Mouse (Mus musculus): ENCODE measurements at regions not wholly inside any gene's neighbourhood (a gene's known extent, or its start where the extent isn't known, plus 50 kb on each side); places are given as distances from the start of the nearest gene placed in this dataset.
A peak's percentile ranks its signal among the peaks of the same experiment; 100 is the strongest.

GRCm38 (mm10) chr11:22641450-22641849 is 129.6 kb downstream of the Tmem17 start:
- H3K9me3 ChIP-seq (ENCODE audit: control insufficient read depth, low read length) = no peaks in the 10 kb centered on the region
- ATAC-seq (replicated peaks; ENCODE audit: low FRiP score, low TSS enrichment, low read depth) = no peak
- H3K27me3 ChIP-seq (replicated peaks; ENCODE audit: control insufficient read depth, insufficient read depth, low read length) = no peaks in the 10 kb centered on the region
- H3K4me2 ChIP-seq (ENCODE audit: low read length) = no peak overlapping the region
- H3K36me3 ChIP-seq (ENCODE audit: control insufficient read depth, insufficient read depth, low read length) = no peaks in the 10 kb centered on the region
- 94% methylated on average over 1 of the region's 1 CpGs for WGBS
- 0 out of 2 replicates have a peak, but pooled peaks cover 6% of the 10 kb centered on the region for H3K4me1 ChIP-seq (replicated peaks; ENCODE audit: control insufficient read depth, insufficient read depth, low read length)
- H3K27ac ChIP-seq (ENCODE audit: low read depth) = no peak overlapping the region
- no peak overlapping the region for H3K9ac ChIP-seq (ENCODE audit: low read length)
- no peak for DNase-seq (ENCODE audit: low spot score)
- no peak overlapping the region for H3K4me3 ChIP-seq (ENCODE audit: low read depth, low read length)

- Histone ChIP-seq H3K4me1 (replicated peaks; ENCODE audit: control insufficient read depth, insufficient read depth, low read length) (0 out of 2 replicates have a peak, but pooled peaks cover 3% of the 10 kb centered on the region), H3K27ac (ENCODE audit: low read depth) (no peak overlapping the region), H3K36me3 (ENCODE audit: control insufficient read depth, insufficient read depth, low read length) (no peaks in the 10 kb centered on the region), H3K9me3 (ENCODE audit: control insufficient read depth, low read length) (no peaks in the 10 kb centered on the region), H3K27me3 (replicated peaks; ENCODE audit: control insufficient read depth, insufficient read depth, low read length) (no peaks in the 10 kb centered on the region), H3K9ac (ENCODE audit: low read length) (no peak overlapping the region), H3K4me3 (ENCODE audit: low read depth, low read length) (no peak overlapping the region), H3K4me2 (ENCODE audit: low read length) (no peak overlapping the region)
- ATAC-seq (replicated peaks; ENCODE audit: low FRiP score, low TSS enrichment, low read depth) = no peak; the same call in 1 of the 2 replicates
- DNase-seq (ENCODE audit: low spot score) = peak; percentile 48
- WGBS = 37% methylated on average over 3 of the region's 3 CpGs
These were observed 132.2 kb downstream of the Tmem17 start for GRCm38 (mm10) chr11:22644010-22644625.

- no peaks in the 10 kb centered on the region for H3K36me3 ChIP-seq (ENCODE audit: control insufficient read depth, insufficient read depth, low read length)
- H3K27ac ChIP-seq (ENCODE audit: low read depth) = no peak overlapping the region
- no peak overlapping the region for H3K4me3 ChIP-seq (ENCODE audit: low read depth, low read length)
- DNase-seq (ENCODE audit: low spot score) = peak; percentile 31
- WGBS = 55% methylated on average over 1 of the region's 1 CpGs
- H3K27me3 ChIP-seq (replicated peaks; ENCODE audit: control insufficient read depth, insufficient read depth, low read length) = no peaks in the 10 kb centered on the region
- ATAC-seq (replicated peaks; ENCODE audit: low FRiP score, low TSS enrichment, low read depth) = no peak
- H3K9me3 ChIP-seq (ENCODE audit: control insufficient read depth, low read length) = no peaks in the 10 kb centered on the region
- no peak overlapping the region for H3K9ac ChIP-seq (ENCODE audit: low read length)
- H3K4me2 ChIP-seq (ENCODE audit: low read length) = no peak overlapping the region
- 0 out of 2 replicates have a peak, but pooled peaks cover 3% of the 10 kb centered on the region for H3K4me1 ChIP-seq (replicated peaks; ENCODE audit: control insufficient read depth, insufficient read depth, low read length)
These were observed 133.0 kb downstream of the Tmem17 start for GRCm38 (mm10) chr11:22644877-22645276.

- Histone ChIP-seq H3K27me3 (replicated peaks; ENCODE audit: control insufficient read depth, insufficient read depth, low read length) (no peaks in the 10 kb centered on the region), H3K4me2 (ENCODE audit: low read length) (no peak overlapping the region), H3K36me3 (ENCODE audit: control insufficient read depth, insufficient read depth, low read length) (no peaks in the 10 kb centered on the region), H3K9ac (ENCODE audit: low read length) (no peak overlapping the region), H3K4me3 (ENCODE audit: low read depth, low read length) (no peak overlapping the region), H3K9me3 (ENCODE audit: control insufficient read depth, low read length) (no peaks in the 10 kb centered on the region), H3K27ac (ENCODE audit: low read depth) (no peak overlapping the region), H3K4me1 (replicated peaks; ENCODE audit: control insufficient read depth, insufficient read depth, low read length) (no peaks in the 10 kb centered on the region)
- WGBS = 84% methylated on average over 6 of the region's 6 CpGs
- ATAC-seq (replicated peaks; ENCODE audit: low FRiP score, low TSS enrichment, low read depth) (no peak), DNase-seq (ENCODE audit: low spot score) (no peak)
These were observed 134.5 kb downstream of the Tmem17 start for GRCm38 (mm10) chr11:22646192-22646936.

- H3K4me1 ChIP-seq (replicated peaks; ENCODE audit: control insufficient read depth, insufficient read depth, low read length) = no peaks in the 10 kb centered on the region
- H3K9ac ChIP-seq (ENCODE audit: low read length) = no peak overlapping the region
- no peaks in the 10 kb centered on the region for H3K9me3 ChIP-seq (ENCODE audit: control insufficient read depth, low read length)
- H3K4me3 ChIP-seq (ENCODE audit: low read depth, low read length) = no peak overlapping the region
- no peak overlapping the region for H3K27ac ChIP-seq (ENCODE audit: low read depth)
- H3K36me3 ChIP-seq (ENCODE audit: control insufficient read depth, insufficient read depth, low read length) = no peaks in the 10 kb centered on the region
- 87% methylated on average over 5 of the region's 5 CpGs for WGBS
- H3K4me2 ChIP-seq (ENCODE audit: low read length) = no peak overlapping the region
- ATAC-seq (replicated peaks; ENCODE audit: low FRiP score, low TSS enrichment, low read depth) (no peak), DNase-seq (ENCODE audit: low spot score) (peak; percentile 46)
- no peaks in the 10 kb centered on the region for H3K27me3 ChIP-seq (replicated peaks; ENCODE audit: control insufficient read depth, insufficient read depth, low read length)
These were observed 136.4 kb downstream of the Tmem17 start for GRCm38 (mm10) chr11:22648275-22648674.

- no peaks in the 10 kb centered on the region for H3K9me3 ChIP-seq (ENCODE audit: control insufficient read depth, low read length)
- 90% methylated on average over 10 of the region's 10 CpGs for WGBS
- ATAC-seq (replicated peaks; ENCODE audit: low FRiP score, low TSS enrichment, low read depth) (no peak), DNase-seq (ENCODE audit: low spot score) (no peak)
- H3K9ac ChIP-seq (ENCODE audit: low read length) = no peak overlapping the region
- H3K4me2 ChIP-seq (ENCODE audit: low read length) = no peak overlapping the region
- H3K4me3 ChIP-seq (ENCODE audit: low read depth, low read length) = no peak overlapping the region
- no peaks in the 10 kb centered on the region for H3K27me3 ChIP-seq (replicated peaks; ENCODE audit: control insufficient read depth, insufficient read depth, low read length)
- no peak overlapping the region for H3K27ac ChIP-seq (ENCODE audit: low read depth)
- no peaks in the 10 kb centered on the region for H3K36me3 ChIP-seq (ENCODE audit: control insufficient read depth, insufficient read depth, low read length)
- no peaks in the 10 kb centered on the region for H3K4me1 ChIP-seq (replicated peaks; ENCODE audit: control insufficient read depth, insufficient read depth, low read length)
These were observed 138.9 kb downstream of the Tmem17 start for GRCm38 (mm10) chr11:22650771-22651170.

GRCm38 (mm10) chr11:22651313-22651712 is 139.4 kb downstream of the Tmem17 start:
- no peaks in the 10 kb centered on the region for H3K27me3 ChIP-seq (replicated peaks; ENCODE audit: control insufficient read depth, insufficient read depth, low read length)
- no peak overlapping the region for H3K4me2 ChIP-seq (ENCODE audit: low read length)
- H3K9me3 ChIP-seq (ENCODE audit: control insufficient read depth, low read length) = no peaks in the 10 kb centered on the region
- H3K4me3 ChIP-seq (ENCODE audit: low read depth, low read length) = no peak overlapping the region
- no peak overlapping the region for H3K9ac ChIP-seq (ENCODE audit: low read length)
- no peak for ATAC-seq (replicated peaks; ENCODE audit: low FRiP score, low TSS enrichment, low read depth)
- no peaks in the 10 kb centered on the region for H3K4me1 ChIP-seq (replicated peaks; ENCODE audit: control insufficient read depth, insufficient read depth, low read length)
- no peak overlapping the region for H3K27ac ChIP-seq (ENCODE audit: low read depth)
- no peaks in the 10 kb centered on the region for H3K36me3 ChIP-seq (ENCODE audit: control insufficient read depth, insufficient read depth, low read length)
- DNase-seq (ENCODE audit: low spot score) = no peak
- WGBS = 56% methylated on average over 1 of the region's 1 CpGs

GRCm38 (mm10) chr11:22651911-22652310 is 140.0 kb downstream of the Tmem17 start:
- DNase-seq (ENCODE audit: low spot score) (peak; percentile 16), ATAC-seq (replicated peaks; ENCODE audit: low FRiP score, low TSS enrichment, low read depth) (no peak)
- Histone ChIP-seq H3K9ac (ENCODE audit: low read length) (no peak overlapping the region), H3K27me3 (replicated peaks; ENCODE audit: control insufficient read depth, insufficient read depth, low read length) (no peaks in the 10 kb centered on the region), H3K4me2 (ENCODE audit: low read length) (no peak overlapping the region), H3K4me3 (ENCODE audit: low read depth, low read length) (no peak overlapping the region), H3K4me1 (replicated peaks; ENCODE audit: control insufficient read depth, insufficient read depth, low read length) (no peaks in the 10 kb centered on the region), H3K9me3 (ENCODE audit: control insufficient read depth, low read length) (no peaks in the 10 kb centered on the region), H3K27ac (ENCODE audit: low read depth) (no peak overlapping the region), H3K36me3 (ENCODE audit: control insufficient read depth, insufficient read depth, low read length) (no peaks in the 10 kb centered on the region)
- WGBS = 92% methylated on average over 4 of the region's 4 CpGs

GRCm38 (mm10) chr11:22652931-22653330 is 141.0 kb downstream of the Tmem17 start:
- no peak overlapping the region for H3K27ac ChIP-seq (ENCODE audit: low read depth)
- DNase-seq (ENCODE audit: low spot score) (no peak), ATAC-seq (replicated peaks; ENCODE audit: low FRiP score, low TSS enrichment, low read depth) (no peak)
- H3K4me2 ChIP-seq (ENCODE audit: low read length) = no peak overlapping the region
- H3K4me1 ChIP-seq (replicated peaks; ENCODE audit: control insufficient read depth, insufficient read depth, low read length) = no peaks in the 10 kb centered on the region
- H3K9me3 ChIP-seq (ENCODE audit: control insufficient read depth, low read length) = no peaks in the 10 kb centered on the region
- no peak overlapping the region for H3K9ac ChIP-seq (ENCODE audit: low read length)
- 74% methylated on average over 3 of the region's 3 CpGs for WGBS
- H3K4me3 ChIP-seq (ENCODE audit: low read depth, low read length) = no peak overlapping the region
- H3K36me3 ChIP-seq (ENCODE audit: control insufficient read depth, insufficient read depth, low read length) = no peaks in the 10 kb centered on the region
- H3K27me3 ChIP-seq (replicated peaks; ENCODE audit: control insufficient read depth, insufficient read depth, low read length) = no peaks in the 10 kb centered on the region
